Mouse (Mus musculus) kidney, adult 2 months (tissue): ENCODE measurements around the gene Ercc1.

Experiments used
- CTCF ChIP-seq: fragments of 200-500 bp; conservative IDR thresholded peaks from 2 replicates; pipeline ENCODE4 v1.5.1; 2011; ENCODE audit warnings: low read depth, mild to moderate bottlenecking, control low read depth, low read length, moderate library complexity, mixed read lengths; ENCODE audit not compliant: insufficient read depth, insufficient read length
- POLR2A ChIP-seq: fragments of 200-500 bp; IDR thresholded peaks from one replicate; pipeline ENCODE4 v1.6.1; 2011; ENCODE audit warnings: low read depth, low read length, control low read depth

DNA sequence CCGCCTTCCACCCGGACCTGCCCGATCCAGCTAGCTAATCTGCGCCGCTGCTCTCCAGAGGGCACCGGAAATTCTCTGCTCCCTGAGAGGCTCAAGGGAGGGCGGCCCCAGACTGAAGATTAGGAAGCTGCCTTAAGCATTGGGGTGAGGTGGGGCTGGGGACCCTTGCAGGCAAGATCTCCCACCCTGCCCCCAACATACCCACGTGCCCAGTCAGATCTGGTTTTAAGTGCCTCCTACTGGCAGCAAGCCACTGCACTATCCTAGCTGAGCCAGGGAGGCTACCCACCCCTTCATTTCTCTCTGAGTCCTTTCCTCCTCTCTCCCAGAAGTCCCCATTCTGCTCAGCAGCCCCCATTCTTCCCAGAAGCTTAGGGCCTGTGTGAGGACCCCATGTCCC is 33.5 kb downstream of the Ercc1 start:
- TF ChIP-seq CTCF (no peak), POLR2A (no peak)
